Comparison of ENCODE assay signal across 18 mouse cellular contexts in the genomic region with DNA sequence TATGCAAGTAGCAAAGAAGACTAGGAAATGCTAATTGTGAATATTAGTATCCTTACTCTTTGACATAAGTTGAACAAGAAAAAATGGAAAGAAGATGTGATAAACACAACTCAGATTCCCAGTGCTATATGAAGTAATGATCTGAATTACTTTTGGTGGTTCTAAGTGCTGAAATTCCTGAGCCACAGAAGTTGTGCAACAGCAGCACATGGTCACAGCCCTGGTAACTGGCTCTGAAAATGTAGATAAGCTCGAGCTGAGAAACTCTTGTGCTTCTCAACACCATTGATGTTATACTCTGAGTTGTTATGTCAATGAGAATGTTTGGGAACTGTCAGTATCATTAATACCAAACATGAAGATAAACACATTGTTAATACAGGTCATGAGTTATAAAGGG.
"Had no signal": no experiment of that assay in that cellular context is flagged by ENCODE, and none has a peak within 500 bp of the region (broad histone marks: within the 10 kb centered on the region; RNA-seq: fewer than 3 reads in every experiment).

No protein-coding gene starts in this region.

- ATAC-seq: intestine, embryonic 15.5 days; midbrain, embryonic 13.5 days had no signal

- H3K4me3 ChIP-seq: intestine, embryonic 15.5 days; limb, embryonic 10.5 days; limb, embryonic 13.5 days; liver, embryonic 13.5 days; midbrain, embryonic 13.5 days; neural tube, embryonic 12.5 days; neural tube, embryonic 15.5 days had no signal

- H3K27me3 ChIP-seq: intestine, embryonic 15.5 days; limb, embryonic 13.5 days; liver, embryonic 13.5 days; midbrain, embryonic 13.5 days; neural tube, embryonic 12.5 days; neural tube, embryonic 15.5 days had no signal

- H3K4me2 ChIP-seq: intestine, embryonic 15.5 days; limb, embryonic 13.5 days; liver, embryonic 13.5 days; midbrain, embryonic 13.5 days; neural tube, embryonic 12.5 days; neural tube, embryonic 15.5 days had no signal

- H3K36me3 ChIP-seq: intestine, embryonic 15.5 days; limb, embryonic 10.5 days; limb, embryonic 13.5 days; liver, embryonic 13.5 days; midbrain, embryonic 13.5 days; neural tube, embryonic 12.5 days; neural tube, embryonic 15.5 days had no signal

- H3K9me3 ChIP-seq: intestine, embryonic 15.5 days; limb, embryonic 10.5 days; limb, embryonic 13.5 days; liver, embryonic 13.5 days; neural tube, embryonic 12.5 days had no signal

- DNase-seq: kidney, adult 18-20 months; kidney, adult 9 months; kidney, postnatal 14 days; kidney, postnatal 4 days; liver; liver, embryonic 13.5 days; lung, adult 2 months; right cerebral cortex, adult 18-20 months; right cerebral cortex, postnatal 14 days; thymus, adult 18-20 months; thymus, postnatal 14 days; thymus, postnatal 4 days had no signal

- H3K4me1 ChIP-seq: intestine, embryonic 15.5 days; limb, embryonic 10.5 days; limb, embryonic 13.5 days; liver, embryonic 13.5 days; midbrain, embryonic 13.5 days; neural tube, embryonic 12.5 days; neural tube, embryonic 15.5 days had no signal

- H3K9ac ChIP-seq: intestine, embryonic 15.5 days; limb, embryonic 13.5 days; liver, embryonic 13.5 days; midbrain, embryonic 13.5 days; neural tube, embryonic 12.5 days; neural tube, embryonic 15.5 days had no signal

- H3K27ac ChIP-seq: intestine, embryonic 15.5 days; limb, embryonic 10.5 days; limb, embryonic 13.5 days; liver, embryonic 13.5 days; midbrain, embryonic 13.5 days; neural tube, embryonic 12.5 days; neural tube, embryonic 15.5 days had no signal
